Mouse (Mus musculus) ES-E14 (cell line): ENCODE measurements at regions not wholly inside any gene's neighbourhood (a gene's known extent, or its start where the extent isn't known, plus 50 kb on each side); places are given as distances from the start of the nearest gene placed in this dataset.

Experiments used
- DNase-seq: peaks from one replicate; pipeline ENCODE4 v3.0.0-alpha.2; 2013; ENCODE audit warnings: low read depth, low spot score
- H3K27ac ChIP-seq: 2 replicates; pipeline ENCODE4 v1.5.1; 2012; ENCODE audit warnings: low read depth, mild to moderate bottlenecking, low read length, moderate library complexity, mixed read lengths; ENCODE audit not compliant: poor library complexity, insufficient read depth, severe bottlenecking
- H3K36me3 ChIP-seq: 2 replicates; pipeline ENCODE4 v1.6.1; 2012; ENCODE audit warnings: mild to moderate bottlenecking, low read length, moderate library complexity, mixed read lengths; ENCODE audit not compliant: control insufficient read depth, poor library complexity, insufficient read depth, severe bottlenecking
- H3K4me1 ChIP-seq, 2 experiments: fragments of 150-350 bp in 1 of 2; sonication (generic) in 1 of 2; 2 replicates each; pipeline ENCODE4 v1.6.1; 2012; ENCODE audit warnings: low read length in 2 of 2, mild to moderate bottlenecking in 1 of 2, mixed read lengths in 1 of 2; ENCODE audit not compliant: control insufficient read depth in 2 of 2, insufficient read depth in 2 of 2, poor library complexity in 1 of 2
- H3K4me3 ChIP-seq, 2 experiments: fragments of 150-350 bp in 1 of 2; sonication (generic) in 1 of 2; 2 replicates each; pipeline ENCODE4 v1.5.1; 2012; ENCODE audit warnings: low read length in 2 of 2, low read depth in 1 of 2, mild to moderate bottlenecking in 1 of 2, mixed read lengths in 1 of 2; ENCODE audit not compliant: insufficient read depth in 1 of 2, poor library complexity in 1 of 2, severe bottlenecking in 1 of 2
- H3K9ac ChIP-seq: 2 replicates; pipeline ENCODE4 v1.6.1; 2012; ENCODE audit warnings: low read depth, mild to moderate bottlenecking, low read length, mixed read lengths; ENCODE audit not compliant: poor library complexity, insufficient read depth, severe bottlenecking
- H3K9me3 ChIP-seq: fragments of 150-350 bp; sonication (generic); 2 replicates; pipeline ENCODE4 v1.6.1; 2012; ENCODE audit warnings: low read depth, mild to moderate bottlenecking, low read length; ENCODE audit not compliant: control insufficient read depth, insufficient read depth
- CHD2 ChIP-seq: IDR thresholded peaks from 2 replicates; pipeline ENCODE4 v1.6.1; 2014; ENCODE audit warnings: mild to moderate bottlenecking, low read depth, low read length, inconsistent platforms
- HCFC1 ChIP-seq: IDR thresholded peaks from 2 replicates; pipeline ENCODE4 v1.6.1; 2012; ENCODE audit warnings: low read length, inconsistent platforms, borderline replicate concordance; ENCODE audit not compliant: insufficient read depth
- MAFK ChIP-seq: IDR thresholded peaks from 2 replicates; pipeline ENCODE4 v1.6.1; 2014; ENCODE audit warnings: mild to moderate bottlenecking, low read depth, low read length, inconsistent platforms; ENCODE audit not compliant: insufficient read depth
- ZC3H11A ChIP-seq: IDR thresholded peaks from 2 replicates; pipeline ENCODE4 v1.6.1; 2012; ENCODE audit warnings: low read depth, mild to moderate bottlenecking, inconsistent platforms, low read length, borderline replicate concordance
- ZNF384 ChIP-seq: IDR thresholded peaks from 2 replicates; pipeline ENCODE4 v1.6.1; 2012; ENCODE audit warnings: low read depth, low read length, inconsistent platforms
- in situ Hi-C, 2 experiments: fragments of 600-800 bp; cut with MboI; formaldehyde crosslinking; loops; one replicate each; pipeline ENCODE4 v1.15.1; 2025; ENCODE audit warnings: low sequenced_read_pairs in 2 of 2, inconsistent platforms in 1 of 2; ENCODE audit not compliant: unreplicated experiment in 2 of 2

- H3K27ac ChIP-seq, result no peak overlapping the region; the same call in 1 of the 2 replicates
- in situ Hi-C loops, result no loop called here
Measured at GRCm38 (mm10) chr17:80798281-80798980, 70.1 kb upstream of the Map4k3 start.

GRCm38 (mm10) chr17:80796790-80797189 lies 68.5 kb upstream of the Map4k3 start:
- no peaks in the 10 kb centered on the region for H3K9me3 ChIP-seq
- in situ Hi-C loops, result no loop called here
- TF ChIP-seq MAFK, result no peak
- no peak for TF ChIP-seq ZNF384
- no peak for TF ChIP-seq HCFC1
- TF ChIP-seq CHD2, result no peak
- TF ChIP-seq ZC3H11A, result no peak

More at GRCm38 (mm10) chr17:80798281-80798980, 70.1 kb upstream of the Map4k3 start:
- Histone ChIP-seq H3K9ac (no peak overlapping the region), H3K36me3 (no peaks in the 10 kb centered on the region), H3K4me1 (peaks cover 1 to 21% of the 10 kb centered on the region in 2 experiments), H3K9me3 (no peaks in the 10 kb centered on the region), H3K4me3 (no peak overlapping the region)
- DNase-seq, result no peak
- no peak for TF ChIP-seq ZC3H11A

DNA sequence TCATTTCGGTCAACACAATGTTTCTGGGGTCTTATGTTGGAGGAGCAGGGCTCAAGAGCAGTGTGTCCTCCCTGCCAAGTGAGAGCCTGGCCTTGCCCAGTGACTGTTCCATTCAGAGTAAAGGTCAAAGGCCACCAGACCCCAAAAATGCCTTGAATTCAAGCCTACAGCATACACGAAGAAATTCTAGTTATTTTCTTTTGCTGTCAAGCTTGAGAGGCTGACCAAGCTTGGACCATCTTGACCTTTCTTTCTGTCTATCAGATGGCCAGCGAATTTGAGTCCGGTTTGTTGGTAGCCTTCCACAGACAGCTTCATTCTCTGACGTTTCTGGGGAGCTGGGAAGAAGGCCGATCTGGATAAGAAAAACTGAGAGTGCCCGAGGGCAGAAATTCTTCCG lies 68.1 kb upstream of the Map4k3 start:
- H3K9me3 ChIP-seq, result no peaks in the 10 kb centered on the region
- no peak overlapping the region for H3K27ac ChIP-seq
- H3K4me1 ChIP-seq, result peaks cover 0 to 14% of the 10 kb centered on the region in 2 experiments; a peak in 3 of 4 replicates
- DNase-seq, result no peak
- in situ Hi-C loops, result no loop called here
- no peak overlapping the region for H3K9ac ChIP-seq
- no peak overlapping the region for H3K4me3 ChIP-seq
- TF ChIP-seq MAFK (no peak), HCFC1 (no peak), ZNF384 (no peak), CHD2 (no peak), ZC3H11A (no peak)
- no peaks in the 10 kb centered on the region for H3K36me3 ChIP-seq

More at GRCm38 (mm10) chr17:80796790-80797189, 68.5 kb upstream of the Map4k3 start:
- Histone ChIP-seq H3K36me3 (no peaks in the 10 kb centered on the region), H3K9ac (no peak overlapping the region), H3K4me3 (no peak overlapping the region), H3K4me1 (peaks cover 0 to 18% of the 10 kb centered on the region in 2 experiments; a peak in 3 of 4 replicates), H3K27ac (no peak overlapping the region)
- DNase-seq, result no peak

GRCm38 (mm10) chr17:80795453-80796105 lies 67.3 kb upstream of the Map4k3 start:
- H3K9ac ChIP-seq, result no peak overlapping the region
- no peak for TF ChIP-seq CHD2
- TF ChIP-seq MAFK, result no peak
- no peak for TF ChIP-seq ZC3H11A
- no peak for TF ChIP-seq HCFC1
- no peak for TF ChIP-seq ZNF384
- H3K4me3 ChIP-seq, result no peak overlapping the region
- no peaks in the 10 kb centered on the region for H3K36me3 ChIP-seq
- no peak overlapping the region for H3K27ac ChIP-seq
- in situ Hi-C loops, result no loop called here
- H3K4me1 ChIP-seq, result peaks cover 0 to 9% of the 10 kb centered on the region in 2 experiments; a peak in 3 of 4 replicates
- H3K9me3 ChIP-seq, result no peaks in the 10 kb centered on the region
- no peak for DNase-seq
